Mouse (Mus musculus) layer of hippocampus, adult 9-11 months (tissue): ENCODE measurements around the gene Cst13.
"Not testable (repeated sequence)": the region's sequence is repeated elsewhere in the genome, so short reads cannot be mapped to it uniquely, and the experiment has no call there.

ENCODE experiments used
- DNase-seq: peaks from one replicate; pipeline ENCODE4 v3.0.0; 2022

Cst13 gene

GRCm38 (mm10) chr2:148819909-148820308, at the start of gene Cst13:
Gene Cst13 (plus strand): TSS chr2:148820081.
- no peak for DNase-seq

GRCm38 (mm10) chr2:148771397-148771796, 48.5 kb upstream of the Cst13 start, which contains the start of gene Cst11:
Gene Cst11 (minus strand): TSS chr2:148771497.
- not testable (repeated sequence) for DNase-seq

GRCm38 (mm10) chr2:148781709-148782108, 38.2 kb upstream of the Cst13 start, which contains the start of gene 8030411F24Rik:
Gene 8030411F24Rik (plus strand): TSS chr2:148782009.
- no peak for DNase-seq

GRCm38 (mm10) chr2:148789142-148789541, 30.7 kb upstream of the Cst13 start, which contains the start of gene Cst12:
Gene Cst12 (plus strand): TSS chr2:148789361.
- DNase-seq: peak; percentile 44

DNA sequence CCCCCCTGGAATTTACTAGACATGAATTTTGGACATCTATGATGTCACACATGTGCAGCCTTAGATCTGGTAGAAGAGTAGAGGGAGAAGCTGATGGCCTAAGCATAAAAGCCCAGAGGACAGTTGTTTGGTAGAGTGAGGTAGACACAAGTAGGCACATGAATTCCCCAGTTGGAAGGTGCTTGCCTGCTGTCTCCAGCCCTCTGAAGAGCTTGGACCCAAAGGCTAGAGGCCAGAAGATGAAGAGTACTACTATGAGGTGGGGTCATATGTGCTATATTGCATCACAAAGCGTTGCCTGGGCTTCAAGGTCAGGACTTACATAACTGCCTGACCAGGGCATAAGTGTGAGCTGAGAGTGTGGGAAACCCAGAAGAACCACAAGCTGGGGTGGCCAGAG, 21.4 kb upstream of the Cst13 start, which contains the start of gene Cst8:
Gene Cst8 (plus strand): TSS at position 301 of the 400 bp plus-strand sequence.
- DNase-seq: no peak

DNA sequence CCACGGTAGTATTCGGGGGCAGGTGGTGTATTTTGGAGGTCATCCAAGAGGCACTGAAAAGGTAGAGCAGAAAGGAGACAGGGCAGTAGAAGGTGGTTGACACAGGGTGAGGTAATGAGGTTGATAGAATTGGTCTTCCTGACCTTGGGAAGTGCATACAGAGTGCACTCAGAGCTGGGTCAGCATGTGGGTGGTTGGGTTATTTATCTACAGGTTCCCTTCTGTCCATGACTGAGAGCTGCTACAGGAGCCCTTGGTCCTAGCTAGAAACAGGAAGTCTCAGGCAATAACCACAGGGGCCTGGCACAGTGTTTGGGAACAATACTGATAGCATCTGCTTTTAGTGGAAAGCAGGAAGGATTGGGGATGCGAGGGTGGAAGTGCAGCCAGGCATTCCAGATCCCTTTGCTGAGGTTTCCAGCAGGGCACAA, 18.4 kb upstream of the Cst13 start:
- peak; percentile 11 for DNase-seq

- DNase-seq: no peak
Measured at GRCm38 (mm10) chr2:148806696-148807095, 13.2 kb upstream of the Cst13 start.

DNA sequence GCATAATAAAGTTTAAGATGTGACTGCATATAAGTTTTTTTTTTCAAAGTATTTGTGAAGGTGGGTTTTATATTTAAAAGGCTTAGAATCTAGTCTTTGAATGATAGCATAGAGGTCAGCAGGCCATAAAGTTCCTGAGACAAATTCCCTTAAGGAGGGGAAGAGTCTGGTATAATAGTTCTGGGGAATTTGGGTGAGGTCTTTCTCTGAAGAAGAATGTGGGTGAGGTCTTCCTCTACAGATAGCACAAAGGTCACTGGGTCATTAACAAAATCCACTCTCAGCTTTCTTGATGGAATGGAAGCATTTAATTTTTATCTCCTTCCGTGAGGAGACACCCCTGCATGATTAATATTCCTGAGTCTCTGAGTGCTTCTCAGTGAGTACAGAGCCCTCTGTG, 6.1 kb downstream of the Cst13 start:
- DNase-seq: no peak

DNA sequence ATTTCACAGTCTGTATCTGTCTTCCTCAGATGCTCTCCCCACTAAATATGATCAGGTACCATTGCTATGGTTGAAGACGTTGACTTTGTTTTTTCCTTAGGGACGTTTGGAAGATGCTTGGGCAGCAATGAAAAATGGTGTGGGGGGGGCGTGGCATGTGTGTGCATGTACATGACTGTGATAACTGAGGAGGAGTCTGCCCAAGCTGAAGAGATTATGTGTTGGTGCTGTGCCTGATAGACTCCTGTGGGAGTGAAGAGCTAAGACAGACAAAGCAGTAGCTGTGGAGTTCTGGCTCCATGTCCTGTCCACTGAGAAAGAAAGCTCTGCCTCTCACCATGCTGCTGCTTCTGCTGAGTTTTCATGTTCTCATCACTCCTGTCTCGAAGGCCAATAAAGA, 15.0 kb downstream of the Cst13 start, which contains the start of gene Cst9:
Gene Cst9 (plus strand): TSS at position 236 of the 400 bp plus-strand sequence.
- no peak for DNase-seq

- no peak for DNase-seq
Measured at GRCm38 (mm10) chr2:148838075-148838777, 18.3 kb downstream of the Cst13 start.

- no peak for DNase-seq
Measured at GRCm38 (mm10) chr2:148839224-148839623, 19.3 kb downstream of the Cst13 start.

- peak; percentile 81 for DNase-seq
Measured at GRCm38 (mm10) chr2:148851116-148851906, 31.4 kb downstream of the Cst13 start.

- DNase-seq: no peak
Measured at GRCm38 (mm10) chr2:148856630-148857400, 36.9 kb downstream of the Cst13 start.

GRCm38 (mm10) chr2:148857506-148857905, 37.6 kb downstream of the Cst13 start:
- no peak for DNase-seq

- DNase-seq: no peak
Measured at GRCm38 (mm10) chr2:148860993-148861392, 41.1 kb downstream of the Cst13 start.

DNA sequence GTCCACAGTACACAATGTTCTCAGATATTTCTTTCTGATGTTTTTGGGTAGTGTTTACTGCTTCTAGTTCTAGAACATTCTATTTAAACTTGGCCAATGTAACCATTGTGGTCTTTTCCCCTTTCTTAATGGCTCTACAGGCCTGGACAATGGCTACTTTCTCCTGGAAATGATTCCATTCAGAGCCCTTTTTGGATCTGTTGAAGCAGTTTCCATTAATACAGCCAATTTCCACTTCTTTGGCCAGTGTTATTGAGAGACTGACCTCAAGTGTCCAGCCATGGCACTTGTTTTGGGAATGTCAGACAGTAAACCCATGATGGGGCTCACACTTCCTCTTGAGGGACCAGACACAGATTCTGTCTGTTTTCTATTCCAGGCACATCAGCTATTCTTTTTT, 41.8 kb downstream of the Cst13 start:
- peak; percentile 56 for DNase-seq

DNA sequence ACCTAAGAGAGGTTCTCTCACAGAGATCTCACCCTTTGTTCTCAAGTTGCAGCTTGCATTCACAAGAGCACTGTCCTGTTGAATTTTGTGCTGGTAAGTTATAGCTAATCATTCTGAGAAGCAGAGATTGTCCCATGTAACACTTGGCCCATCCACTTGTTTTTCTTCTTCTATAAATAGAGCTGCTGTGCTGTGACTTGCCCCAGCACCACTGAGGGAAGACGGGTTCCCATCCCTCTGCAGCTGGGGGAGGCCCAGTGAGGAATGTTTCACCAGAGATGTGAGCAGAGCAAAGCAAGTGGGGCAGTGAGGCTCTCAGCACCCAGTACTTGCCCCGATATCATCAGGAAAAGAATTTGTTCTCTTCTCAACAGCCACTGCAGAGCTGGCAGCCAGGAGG, 45.1 kb downstream of the Cst13 start, which contains the start of gene 9230104L09Rik:
Gene 9230104L09Rik (minus strand): TSS at position 73 of the 400 bp plus-strand sequence.
- no peak for DNase-seq

GRCm38 (mm10) chr2:148868959-148869358, 49.1 kb downstream of the Cst13 start:
- DNase-seq: no peak

DNA sequence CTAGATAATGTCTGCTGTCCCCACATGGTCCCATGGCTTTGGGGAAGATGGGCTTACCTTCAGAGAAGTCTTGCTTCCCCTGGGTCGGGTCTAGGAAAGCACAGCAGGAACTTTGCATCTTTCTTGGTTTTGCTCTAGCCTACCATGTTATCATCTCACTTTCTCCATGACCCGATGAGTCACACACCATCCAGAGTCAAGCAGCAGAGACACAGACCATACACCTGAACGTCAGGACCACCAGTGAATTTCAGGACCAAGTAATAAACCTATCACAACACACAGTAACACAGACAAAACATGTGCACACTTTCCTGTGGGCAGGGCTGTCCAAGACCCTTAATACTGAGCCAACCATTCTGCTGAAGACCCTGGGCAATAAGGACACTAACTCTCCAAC, 50.6 kb downstream of the Cst13 start:
- DNase-seq: no peak

- no peak for DNase-seq
Measured at GRCm38 (mm10) chr2:148872860-148873259, 53.0 kb downstream of the Cst13 start.

DNA sequence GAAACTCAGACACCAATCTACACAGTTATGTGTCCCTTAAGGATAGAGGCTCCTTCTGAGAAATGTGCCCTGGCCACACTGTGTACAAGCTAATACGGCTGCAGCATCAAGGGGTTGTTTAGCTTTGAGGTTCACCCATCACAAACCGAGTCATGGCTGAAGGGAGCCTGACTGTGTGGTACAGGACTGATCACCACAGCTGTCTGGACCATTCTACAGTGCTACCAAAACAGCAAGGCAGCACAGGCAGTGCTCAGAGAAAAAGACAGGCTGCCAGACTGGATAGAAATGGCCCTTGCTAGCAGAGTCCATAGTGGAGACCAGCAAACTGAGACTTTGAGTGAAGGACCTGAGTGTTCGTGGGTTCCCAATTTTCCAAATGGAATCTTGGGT, 54.3 kb downstream of the Cst13 start:
- DNase-seq: no peak

DNA sequence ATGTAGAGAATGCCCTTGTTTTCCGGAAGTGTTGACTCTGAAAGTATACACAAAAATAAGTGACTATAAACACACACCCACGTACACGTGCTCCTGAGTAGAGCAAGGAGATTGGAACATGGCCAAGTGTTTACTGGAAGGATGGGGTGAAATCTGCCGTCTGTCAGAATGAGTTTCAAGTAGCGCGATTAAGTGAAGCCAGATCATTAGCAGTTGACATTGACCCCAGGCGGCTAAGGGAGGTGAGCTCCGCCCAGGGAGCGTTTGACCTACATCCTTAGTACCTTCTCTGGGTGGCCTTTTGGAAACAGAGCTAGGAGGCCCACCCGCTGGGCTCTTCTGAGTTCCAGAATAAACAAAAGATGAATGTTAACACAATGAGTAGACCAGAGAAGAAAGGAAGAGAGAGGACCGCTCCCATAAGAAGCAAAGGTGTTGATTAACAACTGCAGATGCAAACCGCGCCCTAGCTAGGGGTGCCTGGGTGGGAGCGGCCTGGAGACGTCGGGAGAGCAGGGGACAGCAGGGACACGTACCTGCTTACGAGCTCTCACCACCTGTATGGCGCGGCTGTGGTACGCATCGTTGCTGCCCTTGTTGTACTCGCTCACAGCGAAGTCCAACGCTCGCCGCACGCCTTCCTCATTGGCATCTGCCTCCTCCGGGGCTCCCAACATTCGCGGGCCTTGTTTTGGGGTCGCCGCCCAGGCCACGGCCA, 54.9 kb downstream of the Cst13 start:
- DNase-seq: no peak
